In genomic region chr5:66102821-66103220, GRCm38 (mm10) we compare ENCODE assay signal across 21 mouse cellular contexts.
"Had no signal": no experiment of that assay in that cellular context is flagged by ENCODE, and none has a peak within 500 bp of the region (broad histone marks: within the 10 kb centered on the region; RNA-seq: fewer than 3 reads in every experiment).

No protein-coding gene starts in this region.

- H3K4me1 ChIP-seq: lung, embryonic 15.5 days; midbrain, embryonic 12.5 days; midbrain, embryonic 15.5 days; neural tube, embryonic 13.5 days had no signal

- DNase-seq: kidney, adult 2 months; kidney, postnatal 25 days; liver; lung, adult 18-20 months; lung, postnatal 10 days; lung, postnatal 36 days; retina, postnatal 1 day; right cerebral cortex, postnatal 4 days; thymus, postnatal 25 days had no signal

- H3K9me3 ChIP-seq: limb, embryonic 10.5 days; limb, embryonic 13.5 days; liver, embryonic 12.5 days; liver, embryonic 15.5 days; lung, embryonic 15.5 days; midbrain, embryonic 12.5 days; midbrain, embryonic 15.5 days; neural tube, embryonic 13.5 days; stomach, embryonic 15.5 days had no signal

- H3K9ac ChIP-seq: limb, embryonic 13.5 days; liver, embryonic 12.5 days; liver, embryonic 15.5 days; lung, embryonic 15.5 days; midbrain, embryonic 12.5 days; midbrain, embryonic 15.5 days; neural tube, embryonic 13.5 days; stomach, embryonic 15.5 days had no signal

- ATAC-seq: intestine, postnatal 0 days; liver, embryonic 12.5 days; midbrain, embryonic 15.5 days had no signal

- H3K4me2 ChIP-seq: limb, embryonic 13.5 days; liver, embryonic 12.5 days; liver, embryonic 15.5 days; lung, embryonic 15.5 days; midbrain, embryonic 12.5 days; midbrain, embryonic 15.5 days; neural tube, embryonic 13.5 days; stomach, embryonic 15.5 days had no signal

- H3K4me3 ChIP-seq: limb, embryonic 10.5 days; limb, embryonic 13.5 days; liver, embryonic 12.5 days; liver, embryonic 15.5 days; lung, embryonic 15.5 days; midbrain, embryonic 12.5 days; midbrain, embryonic 15.5 days; myocyte; neural tube, embryonic 13.5 days; stomach, embryonic 15.5 days had no signal

- H3K36me3 ChIP-seq: limb, embryonic 10.5 days; limb, embryonic 13.5 days; liver, embryonic 12.5 days; liver, embryonic 15.5 days; lung, embryonic 15.5 days; midbrain, embryonic 12.5 days; midbrain, embryonic 15.5 days; neural tube, embryonic 13.5 days; stomach, embryonic 15.5 days had no signal

- H3K27me3 ChIP-seq: limb, embryonic 13.5 days; liver, embryonic 12.5 days; liver, embryonic 15.5 days; lung, embryonic 15.5 days; midbrain, embryonic 12.5 days; midbrain, embryonic 15.5 days; neural tube, embryonic 13.5 days; stomach, embryonic 15.5 days had no signal

- H3K27ac ChIP-seq: kidney, postnatal 0 days; limb, embryonic 10.5 days; limb, embryonic 13.5 days; liver, embryonic 12.5 days; liver, embryonic 15.5 days; lung, embryonic 15.5 days; midbrain, embryonic 12.5 days; midbrain, embryonic 15.5 days; neural tube, embryonic 13.5 days; stomach, embryonic 15.5 days had no signal
